Mouse (Mus musculus) spleen, adult 18-20 months (tissue): ENCODE measurements around the gene Arrdc5.
"Not testable (repeated sequence)": the region's sequence is repeated elsewhere in the genome, so short reads cannot be mapped to it uniquely, and the experiment has no call there.

Source experiments
- DNase-seq, 2 experiments: peaks; one replicate each; pipeline ENCODE4 v3.0.0; 2022; ENCODE audit warnings: mixed read lengths in 2 of 2

Arrdc5 gene

DNA sequence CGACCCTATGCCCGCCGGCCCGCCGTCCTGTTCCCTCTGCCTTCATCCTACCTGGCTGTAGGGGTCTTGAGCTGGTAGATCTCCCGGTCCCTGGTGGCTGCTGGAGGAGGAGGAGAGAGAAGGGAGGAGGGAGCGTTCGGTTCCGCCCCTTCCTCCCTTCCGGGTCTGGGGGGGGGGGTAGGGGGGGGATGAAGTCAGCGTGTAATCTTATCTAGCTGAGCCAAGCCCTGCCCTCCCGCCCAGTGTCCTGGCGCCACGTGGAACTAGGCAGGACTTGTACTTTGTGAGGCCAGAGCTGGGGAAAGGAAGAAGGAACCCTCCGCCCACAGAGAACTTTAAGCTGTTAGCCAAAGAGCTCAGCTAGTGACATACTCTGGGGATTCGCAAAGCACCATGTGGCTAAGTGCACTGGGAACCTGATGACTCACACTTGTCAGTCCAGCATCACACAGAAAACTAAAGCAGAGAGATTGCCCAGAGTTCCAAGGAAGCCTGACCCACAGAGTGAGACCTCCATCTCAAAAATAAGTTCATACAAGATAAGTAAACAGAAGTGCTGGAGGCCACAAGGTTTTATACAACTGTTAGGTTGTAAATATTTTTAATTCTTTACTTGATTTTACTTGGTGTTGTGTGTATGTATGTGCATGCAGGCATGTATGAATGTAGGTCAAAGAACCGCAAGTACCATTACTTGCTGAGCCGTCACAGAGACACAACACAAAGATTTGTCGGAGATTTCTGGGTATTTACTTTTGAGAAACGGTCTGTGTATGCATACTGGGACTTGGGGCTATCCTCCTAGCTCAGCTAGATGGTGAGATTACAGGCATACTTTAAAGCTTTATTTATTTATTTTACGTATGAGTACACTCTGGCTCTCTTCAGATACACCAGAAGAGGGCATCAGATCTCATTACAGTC is 23.2 kb downstream of the Arrdc5 start, which contains the start of gene Ticam1:
Ticam1 (minus strand) TSS at position 144 of the 924 bp plus-strand sequence.
- peak; percentile 68 to 82 for DNase-seq

DNA sequence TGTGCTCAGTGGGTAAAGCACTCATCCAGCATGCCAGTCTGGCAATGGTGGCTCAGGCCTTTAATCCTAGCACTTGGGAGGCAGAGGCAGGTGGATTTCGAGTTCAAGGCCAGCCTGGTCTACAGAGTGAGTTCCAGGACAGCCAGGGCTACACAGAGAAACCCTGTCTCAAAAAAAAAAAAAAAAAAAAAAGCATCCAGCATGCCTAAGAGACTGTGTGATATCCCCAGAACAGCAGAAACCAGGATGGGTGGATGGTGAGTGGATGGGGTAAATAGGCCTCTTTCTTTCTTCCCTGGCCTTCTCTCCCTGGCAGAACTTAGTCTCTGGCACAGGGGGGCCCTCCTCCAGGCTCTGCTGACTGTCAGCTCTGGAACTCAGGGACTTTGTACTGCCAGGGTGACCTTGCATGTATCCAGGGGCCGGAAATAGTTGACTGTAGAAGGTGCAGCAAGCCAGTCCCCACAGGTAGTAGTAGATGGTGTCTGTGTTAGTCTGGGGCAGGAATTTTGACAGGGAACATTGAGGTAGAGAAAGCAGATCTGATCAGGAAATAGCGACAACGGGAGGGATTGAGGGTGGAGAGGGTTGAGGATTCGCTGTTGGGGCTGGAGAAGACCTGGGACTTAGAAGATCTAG is 24.1 kb downstream of the Arrdc5 start:
- no peak for DNase-seq

GRCm38 (mm10) chr17:56273986-56274385 is 26.1 kb downstream of the Arrdc5 start:
- DNase-seq, result no peak

- DNase-seq, result no peak
These were observed 26.6 kb downstream of the Arrdc5 start for GRCm38 (mm10) chr17:56273482-56273881.

GRCm38 (mm10) chr17:56272644-56273043 is 27.4 kb downstream of the Arrdc5 start:
- DNase-seq, result no peak

DNA sequence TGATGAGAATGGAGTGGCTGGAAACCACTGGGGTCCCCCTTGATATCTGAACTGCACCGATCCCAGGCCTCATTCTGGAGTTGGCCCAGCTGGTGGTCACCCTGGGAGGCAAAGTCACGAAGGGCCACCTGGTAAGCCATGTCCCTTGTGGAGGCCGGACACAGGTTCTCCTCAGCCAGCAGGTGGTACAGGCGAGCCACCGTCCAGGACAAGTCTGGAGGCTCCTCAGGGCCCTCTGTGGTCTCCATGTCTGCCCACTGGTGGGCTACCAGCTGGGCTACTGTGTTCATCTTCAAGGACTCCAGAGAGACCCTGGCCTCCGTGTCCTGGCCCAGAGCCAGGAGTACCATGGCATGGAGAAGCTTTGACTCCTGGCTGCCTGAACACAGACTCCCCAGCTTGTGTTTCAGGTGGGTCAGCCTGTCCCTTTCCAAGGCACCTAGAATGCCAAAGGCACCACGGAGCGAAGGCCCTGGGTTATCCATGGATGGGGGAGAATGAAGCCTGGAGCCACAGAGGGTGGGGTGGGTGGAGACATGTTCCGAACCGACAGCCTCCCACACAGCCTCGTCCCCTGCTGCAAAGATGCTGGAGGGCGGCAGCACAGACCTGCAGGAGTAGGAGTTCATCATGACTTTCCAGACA is 28.4 kb downstream of the Arrdc5 start:
- DNase-seq, result no peak

- no peak for DNase-seq
These were observed 30.3 kb downstream of the Arrdc5 start for GRCm38 (mm10) chr17:56269741-56270140.

DNA sequence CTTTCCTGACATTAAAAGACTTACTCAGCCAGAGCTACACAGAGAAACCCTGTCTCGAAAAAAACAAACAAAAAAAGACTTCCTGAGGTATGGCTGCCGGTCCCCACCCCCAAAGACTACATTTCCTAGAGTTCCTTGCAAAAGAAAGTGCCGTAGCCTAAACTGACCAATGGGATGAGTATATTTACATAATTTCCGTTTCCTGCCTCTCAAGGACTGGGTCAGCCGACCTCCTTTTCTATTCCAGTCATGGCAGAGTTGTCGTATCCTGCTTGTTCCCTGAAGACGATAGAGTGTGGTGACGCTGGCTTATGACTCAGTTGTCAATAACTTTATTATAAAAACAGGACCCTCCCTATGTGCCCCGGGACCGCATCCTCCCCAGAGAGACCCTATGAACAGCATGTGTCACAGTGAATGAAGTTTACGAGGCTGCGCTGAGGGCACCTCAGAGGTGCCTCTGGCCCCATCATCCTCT is 30.9 kb downstream of the Arrdc5 start:
- peak in 1 of 2 experiments; percentile 44 for DNase-seq

GRCm38 (mm10) chr17:56266271-56266670 is 33.8 kb downstream of the Arrdc5 start:
- peak; percentile 67 to 70 for DNase-seq

DNA sequence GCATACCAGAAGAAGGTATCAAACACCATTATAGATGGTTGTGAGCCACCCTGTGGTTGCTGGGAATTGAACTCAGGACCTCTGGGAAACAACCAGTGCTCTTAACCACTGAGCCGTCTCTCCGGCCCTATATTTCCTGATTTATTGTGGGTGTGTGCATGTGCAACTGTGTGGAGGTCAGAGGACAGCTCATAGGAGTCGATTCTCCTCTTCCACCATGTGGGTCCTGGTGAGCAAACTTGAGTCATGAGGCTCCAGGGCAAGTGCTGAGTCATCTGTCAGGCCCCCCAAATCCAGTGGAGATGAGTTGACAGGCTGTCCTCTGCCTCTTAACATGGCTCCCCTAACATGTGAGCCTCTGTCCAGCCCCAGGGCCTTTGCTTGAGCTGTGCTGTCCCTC is 34.2 kb downstream of the Arrdc5 start:
- no peak for DNase-seq

DNA sequence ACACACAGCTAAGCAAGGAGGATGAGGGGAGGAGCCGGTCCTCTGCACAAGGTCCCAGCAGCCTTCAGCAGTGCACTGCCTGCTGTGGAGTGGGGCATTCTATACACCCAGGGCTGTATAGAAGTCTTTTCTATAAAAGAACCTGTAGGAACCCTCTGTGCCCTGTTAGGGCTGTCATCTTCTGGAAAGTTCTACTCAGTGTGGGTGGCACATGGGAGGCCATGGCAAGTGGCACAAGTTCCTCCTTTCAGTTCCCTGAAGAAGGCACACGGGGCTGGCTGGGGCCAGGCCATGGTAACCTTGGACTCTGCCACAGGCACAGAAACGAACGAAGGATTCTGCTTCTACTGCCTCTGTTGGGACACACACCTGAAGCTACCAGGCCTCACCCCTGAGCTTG is 35.1 kb downstream of the Arrdc5 start:
- DNase-seq, result peak; percentile 41 to 62

DNA sequence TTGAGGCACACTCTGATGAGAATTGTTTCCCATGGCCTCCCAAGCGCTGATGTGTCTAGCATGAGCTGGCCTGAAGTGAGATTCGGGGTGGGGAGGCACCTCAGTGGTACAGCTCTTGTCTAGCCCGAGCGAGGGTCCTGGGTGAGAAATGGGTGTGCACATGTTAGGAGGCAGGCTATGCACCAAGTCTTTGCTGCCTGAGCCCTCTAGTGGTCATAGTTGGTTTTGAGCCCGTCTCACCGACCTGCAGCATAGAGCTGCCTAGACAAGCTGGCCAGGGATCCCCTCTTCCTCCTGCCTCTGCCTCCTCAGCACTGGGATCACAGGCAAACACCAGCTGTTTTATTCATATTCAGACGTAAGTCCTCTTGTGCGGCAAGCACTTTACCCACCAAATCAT is 36.1 kb downstream of the Arrdc5 start:
- peak; percentile 68 to 81 for DNase-seq

DNA sequence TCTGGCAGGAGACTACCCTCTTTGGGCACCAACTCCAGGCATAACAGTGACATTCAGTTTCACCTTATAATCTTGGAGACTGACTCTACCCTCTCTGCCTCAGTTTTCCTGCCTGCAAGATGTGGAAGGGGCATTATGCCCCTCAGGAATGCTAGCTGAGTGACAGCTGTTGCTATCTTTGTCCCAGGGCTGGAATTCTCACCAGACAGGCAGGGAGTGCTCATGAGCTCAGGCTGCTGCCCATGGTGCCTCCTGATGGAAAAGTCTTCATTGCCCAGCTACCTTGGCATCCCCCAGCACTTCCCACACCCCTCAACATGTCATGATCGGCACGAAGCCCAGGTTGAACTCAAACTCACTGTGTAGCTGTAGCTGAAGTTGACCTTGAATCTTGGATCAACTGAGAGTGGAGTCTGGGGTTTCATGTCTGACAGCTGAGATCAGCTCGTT is 37.4 kb downstream of the Arrdc5 start:
- DNase-seq, result no peak

DNA sequence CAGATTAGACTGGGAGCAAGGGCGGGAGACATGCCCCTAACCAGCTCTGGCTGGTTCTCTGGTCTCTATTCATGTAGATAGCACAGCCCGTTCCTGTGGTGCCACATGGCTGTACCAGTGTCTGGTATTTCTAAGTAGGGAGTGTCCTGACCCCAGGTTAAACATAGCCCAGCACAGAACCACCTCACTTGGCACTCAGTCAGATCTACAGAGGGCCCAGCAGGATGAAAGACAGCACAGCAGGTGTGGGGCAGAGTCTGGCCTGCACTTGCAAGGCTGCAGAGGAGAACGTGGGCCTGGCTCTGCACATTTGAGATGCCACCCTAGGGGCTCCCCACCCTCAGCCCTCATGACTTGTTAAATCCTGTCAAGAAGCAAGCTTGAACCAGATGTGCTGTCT is 38.9 kb downstream of the Arrdc5 start:
- no peak for DNase-seq

GRCm38 (mm10) chr17:56259301-56260037 is 40.6 kb downstream of the Arrdc5 start:
- no peak for DNase-seq

GRCm38 (mm10) chr17:56258812-56259211 is 41.3 kb downstream of the Arrdc5 start:
- not testable (repeated sequence) for DNase-seq

DNA sequence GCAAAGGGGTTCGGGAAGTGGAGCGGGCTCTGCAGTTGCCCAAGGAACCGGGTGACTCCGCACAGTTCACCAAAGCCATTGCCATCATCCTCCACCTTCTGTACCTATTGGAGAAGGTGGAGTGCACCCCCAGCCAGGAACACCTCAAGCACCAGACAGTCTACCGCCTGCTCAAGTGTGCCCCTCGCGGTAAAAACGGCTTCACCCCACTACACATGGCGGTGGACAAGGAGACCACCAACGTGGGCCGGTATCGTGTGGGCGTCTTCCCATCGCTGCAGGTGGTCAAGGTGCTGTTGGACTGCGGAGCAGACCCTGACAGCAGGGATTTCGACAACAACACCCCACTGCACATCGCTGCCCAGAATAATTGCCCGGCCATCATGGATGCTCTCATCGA is 41.8 kb downstream of the Arrdc5 start:
- not testable (repeated sequence) for DNase-seq

DNA sequence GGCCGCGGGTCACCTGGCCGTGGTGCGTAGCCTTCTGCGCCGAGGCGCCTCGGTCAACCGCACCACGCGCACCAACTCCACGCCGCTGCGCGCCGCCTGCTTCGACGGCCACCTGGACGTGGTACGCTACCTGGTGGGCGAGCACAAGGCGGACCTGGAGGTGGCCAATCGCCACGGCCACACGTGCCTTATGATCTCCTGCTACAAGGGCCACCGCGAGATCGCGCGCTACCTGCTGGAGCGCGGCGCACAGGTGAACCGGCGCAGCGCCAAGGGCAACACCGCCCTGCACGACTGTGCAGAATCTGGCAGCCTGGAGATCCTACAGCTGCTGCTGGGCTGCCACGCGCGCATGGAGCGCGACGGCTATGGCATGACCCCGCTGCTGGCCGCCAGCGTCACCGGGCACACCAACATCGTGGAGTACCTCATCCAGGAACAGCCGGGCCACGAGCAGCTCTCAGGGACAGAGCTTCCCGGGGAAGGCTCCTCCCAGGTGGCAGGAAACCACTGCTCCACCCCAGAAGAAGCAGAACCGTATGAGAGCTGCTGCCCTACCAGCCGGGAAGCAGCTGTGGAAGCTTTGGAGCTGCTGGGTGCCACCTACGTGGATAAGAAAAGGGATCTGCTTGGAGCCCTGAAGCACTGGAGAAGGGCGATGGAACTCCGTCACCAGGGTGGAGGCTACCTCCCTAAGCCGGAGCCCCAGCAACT is 42.7 kb downstream of the Arrdc5 start:
- no peak for DNase-seq

GRCm38 (mm10) chr17:56256239-56256881 is 43.7 kb downstream of the Arrdc5 start, which contains the start of gene Fem1a:
Gene Fem1a, plus strand, starts transcription at chr17:56256810.
- peak; percentile 82 to 87 for DNase-seq

- peak; percentile 94 to 98 for DNase-seq
These were observed 44.2 kb downstream of the Arrdc5 start for GRCm38 (mm10) chr17:56255863-56256238.

GRCm38 (mm10) chr17:56255429-56255828 is 44.7 kb downstream of the Arrdc5 start:
- no peak for DNase-seq
